Mouse (Mus musculus) midbrain, embryonic 10.5 days (tissue): ENCODE results near the gene Kcnmb1. TPM values are rescaled to one million over a fixed set of nuclear protein-coding genes. Genes with fewer than 3 reads are reported as not detected.

Experiments used
- DNase-seq: peaks from one replicate; pipeline ENCODE4 v3.0.0-alpha.2; 2017; ENCODE audit warnings: low spot score
- H3K27ac ChIP-seq: fragments of 300-500 bp; sonication (generic); replicated peaks from 2 replicates; pipeline ENCODE4 v1.5.1; 2016; ENCODE audit warnings: mild to moderate bottlenecking
- H3K27me3 ChIP-seq: fragments of 300-500 bp; sonication (generic); 2 replicates; pipeline ENCODE4 v1.6.1; 2016; ENCODE audit warnings: low read depth, mild to moderate bottlenecking; ENCODE audit not compliant: poor library complexity, severe bottlenecking
- H3K36me3 ChIP-seq: fragments of 300-500 bp; sonication (generic); 2 replicates; pipeline ENCODE4 v1.6.1; 2016; ENCODE audit warnings: mild to moderate bottlenecking, moderate library complexity
- H3K4me1 ChIP-seq: fragments of 300-500 bp; sonication (generic); 2 replicates; pipeline ENCODE4 v1.6.1; 2016
- H3K4me3 ChIP-seq: fragments of 300-500 bp; sonication (generic); 2 replicates; pipeline ENCODE4 v1.5.1; 2016; ENCODE audit warnings: mild to moderate bottlenecking, moderate library complexity
- H3K9me3 ChIP-seq: fragments of 300-500 bp; sonication (generic); replicated peaks from 2 replicates; pipeline ENCODE4 v1.6.1; 2016; ENCODE audit warnings: mild to moderate bottlenecking
- WGBS: fragments of 180-500 bp; shearing (Covaris S2); methylation state at CpG from one replicate; pipeline ENCODE4 v1.1.7; 2016; 5-methylcytosine and 5-hydroxymethylcytosine counted together
- polyA plus RNA-seq: library from polyadenylated mRNA; unstranded; fragments of >200 nt; fragmentation: Nextera tagmentation; extraction: Ambion mirVana; gene quantifications from 2 replicates; pipeline ENCODE4 v1.2.1, GENCODE M21; 2016

The Kcnmb1 gene
- polyA plus RNA-seq, 1 experiment from 2014 or later = 0.19 TPM

DNA sequence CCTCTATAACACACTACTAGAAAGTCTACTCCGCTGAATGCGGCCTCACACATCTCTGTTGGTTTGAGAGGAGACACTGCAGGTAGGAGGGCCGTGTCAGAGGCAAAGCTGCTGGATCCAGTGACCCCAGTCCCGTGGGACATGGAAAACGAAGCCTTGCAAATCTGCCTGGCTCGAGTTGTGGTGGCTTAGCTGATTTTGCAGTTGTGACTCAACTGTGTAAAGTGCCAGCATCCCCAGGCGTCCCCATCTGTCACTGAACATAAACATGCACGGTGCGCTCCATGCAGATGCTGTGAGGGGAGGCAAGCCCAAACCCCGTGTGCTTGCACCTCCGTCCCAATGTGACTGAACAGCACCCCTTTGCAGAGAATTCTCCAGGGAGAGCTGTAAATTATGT, 33.4 kb upstream of the Kcnmb1 start:
- WGBS = 77% methylated on average over 11 of the region's 11 CpGs
- Histone ChIP-seq H3K4me1 (peaks cover 18% of the 10 kb centered on the region), H3K4me3 (no peak overlapping the region), H3K36me3 (no peaks in the 10 kb centered on the region), H3K27me3 (peaks cover 8% of the 10 kb centered on the region; the same call in 1 of the 2 replicates), H3K27ac (no peak overlapping the region), H3K9me3 (no peaks in the 10 kb centered on the region)
- DNase-seq = no peak

DNA sequence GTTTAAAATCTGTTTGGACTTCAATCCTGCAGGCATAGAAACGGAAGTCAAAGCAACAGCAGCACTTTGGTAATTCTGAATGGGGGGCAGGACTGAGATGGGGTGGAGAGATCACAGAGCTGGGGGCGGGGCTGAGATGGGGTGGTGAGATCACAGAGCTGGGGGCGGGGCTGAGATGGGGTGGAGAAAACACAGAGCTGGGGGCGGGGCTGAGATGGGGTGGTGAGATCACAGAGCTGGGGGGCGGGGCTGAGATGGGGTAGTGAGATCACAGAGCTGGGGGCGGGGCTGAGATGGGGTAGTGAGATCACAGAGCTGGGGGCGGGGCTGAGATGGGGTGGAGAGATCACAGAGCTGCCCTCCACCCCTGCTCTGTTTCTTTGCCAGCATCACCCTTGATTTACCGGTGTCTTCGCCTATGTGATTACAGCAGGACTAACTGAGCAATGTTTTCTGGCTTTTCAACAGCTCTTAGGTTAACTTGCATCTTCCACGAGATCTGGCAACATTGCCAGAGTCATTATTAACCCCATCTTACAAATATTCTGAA, 30.9 kb upstream of the Kcnmb1 start:
- DNase-seq = peak; percentile 74
- peak overlapping the region; percentile 23 for H3K27ac ChIP-seq
- no peaks in the 10 kb centered on the region for H3K9me3 ChIP-seq
- H3K36me3 ChIP-seq = no peaks in the 10 kb centered on the region
- peaks cover 18% of the 10 kb centered on the region for H3K4me1 ChIP-seq
- no peak overlapping the region; the same call in 1 of the 2 replicates for H3K4me3 ChIP-seq
- peaks cover 8% of the 10 kb centered on the region; the same call in 1 of the 2 replicates for H3K27me3 ChIP-seq
- WGBS = 9% methylated on average over 10 of the region's 10 CpGs

DNA sequence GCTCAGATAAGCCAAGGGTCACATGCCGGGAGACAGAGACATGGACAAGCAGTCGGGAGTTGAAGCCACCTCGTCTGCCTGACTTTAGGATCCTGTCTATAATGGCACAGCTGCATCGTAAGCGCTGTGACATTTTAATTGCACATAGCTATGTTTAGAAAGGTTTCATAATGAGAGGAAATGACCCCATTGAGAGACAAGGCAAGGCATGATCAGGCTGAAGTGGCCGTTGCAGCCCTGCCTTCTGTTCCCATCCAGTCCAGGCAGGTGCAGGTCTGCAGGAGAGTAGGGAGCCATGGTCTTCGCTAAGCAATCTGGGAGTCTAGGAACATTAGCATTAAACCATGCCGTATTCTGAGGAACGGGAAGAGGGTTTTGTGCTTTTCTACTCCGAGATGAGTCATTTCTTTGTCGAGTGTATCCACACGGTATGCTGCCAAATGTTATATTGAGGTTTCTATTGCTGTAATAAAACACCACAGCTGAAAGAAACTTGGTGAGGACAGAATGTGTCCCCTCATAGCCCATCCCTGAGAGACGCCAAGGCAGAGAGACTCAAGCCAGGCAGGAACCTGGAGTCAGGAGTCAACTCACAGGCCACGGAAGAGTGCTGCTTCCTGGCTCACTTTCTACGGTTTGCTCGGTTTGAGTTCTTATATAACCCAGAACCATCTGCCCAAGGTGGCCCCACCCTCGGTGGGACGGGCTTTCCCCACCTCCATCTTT, 30.3 kb upstream of the Kcnmb1 start:
- WGBS = 78% methylated on average over 18 of the region's 18 CpGs
- Histone ChIP-seq H3K4me1 (peaks cover 18% of the 10 kb centered on the region), H3K4me3 (no peak overlapping the region), H3K9me3 (no peaks in the 10 kb centered on the region), H3K27ac (peak overlapping the region; percentile 10; the same call in 1 of the 2 replicates), H3K36me3 (no peaks in the 10 kb centered on the region), H3K27me3 (peaks cover 8% of the 10 kb centered on the region; the same call in 1 of the 2 replicates)
- DNase-seq = no peak

DNA sequence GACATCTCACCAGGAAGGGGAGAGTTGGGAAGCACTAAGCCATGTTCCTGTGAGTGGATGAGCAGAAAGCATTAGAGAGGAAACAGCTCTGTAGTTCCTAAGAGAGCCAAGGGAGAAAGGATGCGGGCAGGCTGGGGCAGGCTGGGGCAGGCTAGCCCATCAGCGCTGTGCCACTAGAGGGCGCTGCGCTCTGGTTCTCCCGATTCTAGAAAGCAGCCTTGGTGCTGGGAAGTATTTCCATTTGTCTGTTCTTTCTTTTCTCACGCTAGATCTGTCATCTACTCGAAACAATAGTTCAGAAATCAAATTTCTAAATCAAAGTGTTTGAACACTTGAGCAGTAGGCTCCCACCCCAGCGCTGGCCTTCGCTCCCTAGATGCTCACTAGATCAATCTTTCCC, 28.5 kb upstream of the Kcnmb1 start:
- H3K4me3 ChIP-seq = no peak overlapping the region
- 65% methylated on average over 9 of the region's 9 CpGs for WGBS

DNA sequence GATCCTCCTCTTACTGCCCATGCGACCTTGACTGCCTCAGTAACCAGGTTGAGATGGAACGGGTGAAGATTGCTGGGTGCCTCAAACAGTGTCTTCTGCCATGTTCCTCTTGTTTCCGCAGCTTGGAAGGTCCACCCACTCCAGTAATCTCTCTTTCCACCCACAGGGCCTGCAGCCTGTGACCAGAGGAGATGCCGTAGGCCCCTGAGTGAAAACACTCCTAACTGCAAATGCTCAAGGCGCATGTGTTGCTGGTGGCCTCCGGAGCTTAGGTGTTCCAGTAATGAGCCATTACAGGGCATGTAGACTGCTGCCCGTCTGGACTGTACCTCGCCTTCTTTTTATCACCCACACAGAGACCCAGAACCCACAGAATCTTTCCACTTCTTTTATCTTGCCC, 25.2 kb upstream of the Kcnmb1 start:
- Histone ChIP-seq H3K4me3 (no peak overlapping the region), H3K27ac (no peak overlapping the region), H3K36me3 (no peaks in the 10 kb centered on the region), H3K27me3 (no peaks in the 10 kb centered on the region), H3K4me1 (peaks cover 10% of the 10 kb centered on the region; the same call in 1 of the 2 replicates), H3K9me3 (no peaks in the 10 kb centered on the region)
- no peak for DNase-seq
- 90% methylated on average over 8 of the region's 8 CpGs for WGBS

More for the DNA sequence above, 28.5 kb upstream of the Kcnmb1 start:
- Histone ChIP-seq H3K36me3 (no peaks in the 10 kb centered on the region), H3K27ac (no peak overlapping the region), H3K9me3 (no peaks in the 10 kb centered on the region), H3K4me1 (peaks cover 23% of the 10 kb centered on the region), H3K27me3 (no peaks in the 10 kb centered on the region)
- DNase-seq = no peak

DNA sequence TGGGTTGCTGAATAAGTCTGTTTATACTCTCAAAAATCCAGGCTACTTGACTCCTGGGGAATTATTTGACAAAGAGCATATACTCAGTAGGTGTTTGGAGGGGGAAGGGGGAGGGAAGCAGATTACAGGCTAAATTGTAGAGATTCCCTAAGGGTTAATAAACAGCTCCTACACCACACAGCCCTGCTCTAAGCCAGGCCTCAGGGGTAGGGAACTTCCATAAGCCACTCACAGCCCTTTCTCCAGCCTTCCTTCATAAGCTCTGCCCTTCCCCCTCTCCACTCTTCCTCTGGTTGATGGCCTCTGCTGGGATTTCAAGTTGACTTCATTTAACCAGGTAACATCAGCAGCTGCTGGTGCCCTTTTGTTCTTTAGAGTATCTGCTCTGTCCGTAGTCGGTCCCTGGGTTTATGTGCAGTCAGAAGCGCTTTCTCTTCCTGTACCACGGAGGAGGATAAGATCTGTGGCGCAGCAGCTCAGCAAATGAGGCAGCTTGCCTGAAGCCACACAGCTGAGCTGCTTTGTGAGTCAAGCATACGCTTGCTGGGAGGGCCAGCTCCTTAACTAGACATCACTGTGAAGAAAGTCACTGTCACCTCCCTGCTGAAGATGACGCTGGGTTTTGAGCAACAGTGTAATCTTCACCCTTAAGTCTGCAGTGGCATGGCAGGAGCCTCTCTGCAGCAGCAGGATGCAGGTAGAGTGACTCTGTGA, 24.1 kb upstream of the Kcnmb1 start:
- WGBS = 54% methylated on average over 7 of the region's 7 CpGs

DNA sequence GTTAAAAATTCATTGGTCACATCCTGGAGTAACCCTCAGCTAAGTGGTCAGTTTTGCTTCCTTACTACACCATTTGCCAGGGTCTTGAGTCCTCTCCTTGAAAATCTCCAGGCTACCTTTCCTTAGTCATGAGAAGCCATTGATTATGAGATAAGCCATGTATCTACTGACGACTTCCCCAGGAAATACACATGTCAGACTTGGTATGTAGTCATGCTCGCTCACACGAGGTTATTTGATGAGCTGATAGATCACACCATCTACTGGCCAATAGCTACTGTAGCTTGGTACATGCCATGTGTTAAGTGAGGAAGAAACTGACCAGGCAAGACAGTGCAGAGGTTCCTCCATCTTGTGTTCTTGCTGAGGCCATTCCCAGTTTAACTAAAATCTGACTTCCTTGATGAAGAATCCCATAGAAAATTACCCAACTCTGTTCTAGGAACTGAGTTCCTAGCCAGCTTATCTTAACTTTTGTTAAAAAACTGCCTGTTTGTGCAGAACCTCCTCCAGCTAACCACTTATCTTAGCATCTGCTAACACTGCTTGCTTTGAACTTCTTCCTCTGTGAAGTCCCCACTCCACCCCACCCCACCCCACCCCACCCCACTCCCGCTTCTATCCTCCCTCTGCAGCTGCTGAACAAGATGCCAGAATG, 23.2 kb upstream of the Kcnmb1 start:
- 85% methylated on average over 4 of the region's 4 CpGs for WGBS
- H3K27ac ChIP-seq = no peak overlapping the region
- no peak for DNase-seq

More for the DNA sequence above, 24.1 kb upstream of the Kcnmb1 start:
- no peaks in the 10 kb centered on the region for H3K27me3 ChIP-seq
- H3K4me1 ChIP-seq = peaks cover 10% of the 10 kb centered on the region; the same call in 1 of the 2 replicates
- H3K27ac ChIP-seq = 0 out of 2 replicates have a peak overlapping the region, but pooled peaks have one; percentile 43
- no peaks in the 10 kb centered on the region for H3K36me3 ChIP-seq
- no peaks in the 10 kb centered on the region for H3K9me3 ChIP-seq
- DNase-seq = no peak
- no peak overlapping the region for H3K4me3 ChIP-seq

DNA sequence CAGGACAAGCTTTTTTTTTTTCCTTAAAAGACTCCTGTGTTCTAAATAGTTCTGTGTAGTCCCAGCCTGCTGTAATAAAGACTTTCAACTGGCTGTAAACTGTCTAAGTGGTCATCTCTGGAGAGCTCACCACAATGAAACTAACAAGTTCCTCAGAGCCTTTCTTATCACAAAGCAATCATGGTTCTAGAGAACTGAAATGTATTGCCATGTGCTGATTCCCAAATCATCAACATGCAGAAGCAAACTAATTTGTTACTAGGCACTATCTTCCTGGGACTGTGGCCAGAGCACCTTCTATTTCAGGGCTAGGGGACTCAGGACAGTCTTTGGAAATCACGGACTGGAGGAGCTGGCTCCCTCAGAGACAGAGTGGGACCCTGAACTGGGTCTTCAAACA, 19.2 kb upstream of the Kcnmb1 start:
- Histone ChIP-seq H3K36me3 (no peaks in the 10 kb centered on the region), H3K4me1 (peaks cover 9% of the 10 kb centered on the region; the same call in 1 of the 2 replicates), H3K9me3 (no peaks in the 10 kb centered on the region), H3K4me3 (no peak overlapping the region), H3K27ac (no peak overlapping the region), H3K27me3 (no peaks in the 10 kb centered on the region)
- WGBS = 75% methylated on average over 1 of the region's 1 CpGs
- DNase-seq = no peak

More for the DNA sequence above, 23.2 kb upstream of the Kcnmb1 start:
- H3K4me1 ChIP-seq = peaks cover 10% of the 10 kb centered on the region; the same call in 1 of the 2 replicates
- no peaks in the 10 kb centered on the region for H3K36me3 ChIP-seq
- H3K27me3 ChIP-seq = no peaks in the 10 kb centered on the region
- H3K9me3 ChIP-seq = no peaks in the 10 kb centered on the region
- H3K4me3 ChIP-seq = no peak overlapping the region

DNA sequence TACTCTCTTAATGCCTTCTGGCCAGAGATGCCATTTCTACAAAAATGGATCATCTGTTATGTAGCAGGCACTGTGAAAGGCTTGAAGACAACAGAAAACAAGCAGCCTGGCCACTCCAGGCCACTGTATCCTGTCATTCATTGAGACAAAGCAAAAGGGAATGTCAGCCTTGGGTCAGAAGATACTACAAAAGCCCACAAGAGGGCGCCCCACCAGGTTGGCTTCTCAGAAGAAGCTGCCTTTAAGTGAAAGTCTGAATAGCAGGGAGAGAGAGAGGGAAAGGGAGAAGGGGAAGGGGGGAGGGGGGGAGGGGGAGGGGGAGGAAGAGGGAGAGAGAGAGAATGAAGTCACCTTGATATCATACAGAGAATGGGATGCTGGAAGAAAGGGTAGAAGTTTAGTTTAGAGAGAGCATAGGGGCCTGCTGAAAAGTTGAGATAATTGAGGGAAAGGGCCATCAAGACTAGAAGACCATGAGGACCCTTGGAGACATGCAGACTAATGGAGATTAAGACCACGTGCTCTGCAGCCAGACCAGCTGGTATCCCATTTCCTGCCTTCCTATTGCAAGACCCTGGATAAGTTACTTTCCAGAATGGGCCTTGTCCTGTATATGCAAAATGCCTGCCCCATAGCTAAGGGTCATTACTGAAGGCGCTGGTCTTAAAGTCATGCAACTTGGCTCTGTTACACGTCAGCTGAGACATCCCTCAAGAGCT, 18.6 kb upstream of the Kcnmb1 start:
- no peak overlapping the region for H3K27ac ChIP-seq
- H3K4me1 ChIP-seq = 0 out of 2 replicates have a peak, but pooled peaks cover 3% of the 10 kb centered on the region
- no peaks in the 10 kb centered on the region for H3K9me3 ChIP-seq
- no peaks in the 10 kb centered on the region for H3K36me3 ChIP-seq
- H3K4me3 ChIP-seq = no peak overlapping the region
- no peaks in the 10 kb centered on the region for H3K27me3 ChIP-seq
- peak; percentile 45 for DNase-seq
- WGBS = 71% methylated on average over 4 of the region's 4 CpGs

DNA sequence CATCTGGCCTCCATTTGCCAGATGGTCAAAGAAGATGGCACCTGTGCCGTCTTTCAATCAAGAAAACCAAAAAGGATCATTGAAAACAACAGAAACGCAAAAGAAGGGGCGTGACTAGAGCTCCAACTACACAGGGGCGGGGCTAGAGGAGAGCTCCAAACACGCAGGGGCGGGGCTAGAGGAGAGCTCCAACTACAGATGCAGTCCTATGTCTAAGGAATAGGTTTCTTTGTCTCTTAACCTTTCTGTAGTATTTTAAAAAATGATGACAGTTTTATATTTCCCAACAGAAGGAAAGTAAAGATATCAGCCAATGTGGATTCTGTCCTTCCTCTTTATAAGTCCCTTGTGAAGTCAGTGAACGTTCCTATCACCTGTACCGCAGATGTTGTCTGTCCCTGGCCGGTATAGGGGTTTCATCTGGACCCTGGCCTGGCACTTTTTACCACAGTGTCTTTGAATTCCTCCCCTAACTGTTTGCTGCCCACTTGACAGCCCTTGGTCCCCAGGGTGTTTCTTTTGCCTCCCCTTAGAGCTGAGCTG, 18.0 kb upstream of the Kcnmb1 start:
- DNase-seq = no peak
- WGBS = 90% methylated on average over 9 of the region's 9 CpGs
- Histone ChIP-seq H3K4me3 (no peak overlapping the region), H3K27ac (no peak overlapping the region), H3K9me3 (no peaks in the 10 kb centered on the region), H3K36me3 (no peaks in the 10 kb centered on the region), H3K27me3 (no peaks in the 10 kb centered on the region), H3K4me1 (no peaks in the 10 kb centered on the region)

DNA sequence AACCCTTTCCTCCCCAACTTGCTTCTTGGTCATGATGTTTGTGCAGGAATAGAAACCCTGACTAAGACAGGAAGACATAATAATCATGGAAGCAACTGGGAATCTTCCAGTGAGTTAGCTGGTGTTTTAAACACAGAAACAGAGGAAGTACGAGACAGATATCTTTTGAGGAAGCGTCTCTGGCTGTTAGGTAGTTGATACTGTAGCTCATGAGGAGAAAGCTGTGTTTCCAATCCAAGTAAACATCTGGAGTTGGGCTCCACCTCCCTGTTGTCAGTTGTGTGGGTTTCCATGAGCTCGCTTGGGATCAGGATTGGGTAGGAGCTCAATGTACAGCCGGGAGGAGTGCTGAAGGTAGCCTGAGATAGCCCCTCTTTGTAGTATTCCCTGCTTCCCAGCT, 16.3 kb upstream of the Kcnmb1 start:
- Histone ChIP-seq H3K36me3 (no peaks in the 10 kb centered on the region), H3K4me3 (no peak overlapping the region), H3K27me3 (no peaks in the 10 kb centered on the region), H3K9me3 (no peaks in the 10 kb centered on the region), H3K27ac (no peak overlapping the region), H3K4me1 (peaks cover 6% of the 10 kb centered on the region; the same call in 1 of the 2 replicates)
- no peak for DNase-seq
- 80% methylated on average over 4 of the region's 4 CpGs for WGBS

DNA sequence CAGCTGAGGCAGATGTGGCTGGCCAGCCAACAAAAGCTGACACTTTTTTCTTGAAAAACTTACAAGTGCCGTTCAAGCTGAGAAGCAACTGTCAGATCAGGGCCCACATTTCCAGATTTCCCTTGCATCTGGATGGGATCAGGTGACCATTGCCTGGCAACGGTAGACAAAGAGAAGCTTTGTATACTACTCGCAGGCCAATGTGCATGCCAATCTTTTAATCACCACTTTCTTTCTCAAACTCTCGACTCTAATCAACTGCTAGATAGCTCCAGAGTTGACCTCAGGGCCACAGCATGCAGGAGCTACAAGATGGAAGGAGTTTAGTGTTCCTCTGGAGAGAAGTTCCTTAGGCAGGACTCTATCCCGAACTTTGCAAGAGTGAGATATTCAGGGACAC, 11.7 kb upstream of the Kcnmb1 start:
- peaks cover 12% of the 10 kb centered on the region for H3K4me1 ChIP-seq
- no peak overlapping the region for H3K4me3 ChIP-seq
- WGBS = 47% methylated on average over 5 of the region's 5 CpGs
- no peaks in the 10 kb centered on the region for H3K9me3 ChIP-seq
- no peak for DNase-seq
- H3K36me3 ChIP-seq = no peaks in the 10 kb centered on the region
- H3K27ac ChIP-seq = no peak overlapping the region; the same call in 1 of the 2 replicates
- H3K27me3 ChIP-seq = no peaks in the 10 kb centered on the region
